Mouse (Mus musculus) layer of hippocampus, adult 9-11 months (tissue): ENCODE results near the gene Gm4131.

ENCODE experiments used
- DNase-seq: peaks from one replicate; pipeline ENCODE4 v3.0.0; 2022

Gene Gm4131

GRCm38 (mm10) chr14:62546746-62547145, 20.0 kb downstream of the Gm4131 start:
- DNase-seq = no peak

GRCm38 (mm10) chr14:62546296-62546695, 20.4 kb downstream of the Gm4131 start:
- DNase-seq = no peak

- no peak for DNase-seq
Observed at GRCm38 (mm10) chr14:62541751-62542150, 25.0 kb downstream of the Gm4131 start.

- DNase-seq = peak; percentile 65
Observed at GRCm38 (mm10) chr14:62539834-62540233, 26.9 kb downstream of the Gm4131 start.

- no peak for DNase-seq
Observed at GRCm38 (mm10) chr14:62536988-62537387, 29.7 kb downstream of the Gm4131 start.

GRCm38 (mm10) chr14:62536127-62536526, 30.6 kb downstream of the Gm4131 start:
- no peak for DNase-seq

- no peak for DNase-seq
Observed at GRCm38 (mm10) chr14:62530951-62531350, 35.8 kb downstream of the Gm4131 start.

GRCm38 (mm10) chr14:62512845-62513244, 53.9 kb downstream of the Gm4131 start:
- DNase-seq = no peak

- no peak for DNase-seq
Observed at GRCm38 (mm10) chr14:62509350-62509749, 57.4 kb downstream of the Gm4131 start.

- DNase-seq = no peak
Observed at GRCm38 (mm10) chr14:62506261-62506660, 60.5 kb downstream of the Gm4131 start.

- no peak for DNase-seq
Observed at GRCm38 (mm10) chr14:62497391-62497790, 69.3 kb downstream of the Gm4131 start.

GRCm38 (mm10) chr14:62496501-62496900, 70.2 kb downstream of the Gm4131 start:
- DNase-seq = no peak

GRCm38 (mm10) chr14:62493456-62493855, 73.3 kb downstream of the Gm4131 start:
- DNase-seq = peak; percentile 34

- peak; percentile 77 for DNase-seq
Observed at GRCm38 (mm10) chr14:62492196-62492850, 74.4 kb downstream of the Gm4131 start.

GRCm38 (mm10) chr14:62488270-62488669, 78.5 kb downstream of the Gm4131 start:
- no peak for DNase-seq

- no peak for DNase-seq
Observed at GRCm38 (mm10) chr14:62481381-62481780, 85.3 kb downstream of the Gm4131 start.

- DNase-seq = no peak
Observed at GRCm38 (mm10) chr14:62479395-62479794, 87.3 kb downstream of the Gm4131 start.

- no peak for DNase-seq
Observed at GRCm38 (mm10) chr14:62474481-62474880, 92.2 kb downstream of the Gm4131 start.

GRCm38 (mm10) chr14:62472061-62472460, 94.7 kb downstream of the Gm4131 start:
- no peak for DNase-seq

GRCm38 (mm10) chr14:62468753-62469125, 98.0 kb downstream of the Gm4131 start:
- no peak for DNase-seq

- no peak for DNase-seq
Observed at GRCm38 (mm10) chr14:62468119-62468752, 98.5 kb downstream of the Gm4131 start.

GRCm38 (mm10) chr14:62464966-62465365, 101.8 kb downstream of the Gm4131 start:
- peak; percentile 18 for DNase-seq

GRCm38 (mm10) chr14:62459541-62459940, 107.2 kb downstream of the Gm4131 start:
- no peak for DNase-seq

GRCm38 (mm10) chr14:62457420-62458181, 109.1 kb downstream of the Gm4131 start:
- DNase-seq = peak; percentile 80
